Mouse (Mus musculus): Measurements from ENCODE around the gene Fastk.

Gene Fastk

DNA sequence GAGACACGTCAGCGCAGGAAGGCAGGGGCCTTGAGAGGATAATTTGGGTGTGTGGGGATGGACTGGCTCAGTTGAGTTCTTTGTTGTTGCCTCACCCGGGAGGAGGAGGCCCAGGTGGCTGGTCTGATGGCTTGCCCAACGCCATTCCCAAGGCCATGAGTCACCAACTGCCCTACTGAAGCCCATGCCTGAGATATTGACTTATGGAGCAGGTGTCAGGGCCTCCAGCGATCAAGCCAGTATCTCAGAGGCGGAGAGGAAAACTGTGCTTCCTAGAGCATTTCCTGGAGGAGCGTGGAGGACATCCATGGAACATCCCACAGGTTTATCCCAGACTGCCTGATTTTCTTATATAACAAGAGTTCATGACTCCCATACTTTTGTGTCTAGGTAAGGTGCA, 52.4 kb downstream of the Fastk start:
- no peak for DNase-seq (ENCODE audit: low read depth)

DNA sequence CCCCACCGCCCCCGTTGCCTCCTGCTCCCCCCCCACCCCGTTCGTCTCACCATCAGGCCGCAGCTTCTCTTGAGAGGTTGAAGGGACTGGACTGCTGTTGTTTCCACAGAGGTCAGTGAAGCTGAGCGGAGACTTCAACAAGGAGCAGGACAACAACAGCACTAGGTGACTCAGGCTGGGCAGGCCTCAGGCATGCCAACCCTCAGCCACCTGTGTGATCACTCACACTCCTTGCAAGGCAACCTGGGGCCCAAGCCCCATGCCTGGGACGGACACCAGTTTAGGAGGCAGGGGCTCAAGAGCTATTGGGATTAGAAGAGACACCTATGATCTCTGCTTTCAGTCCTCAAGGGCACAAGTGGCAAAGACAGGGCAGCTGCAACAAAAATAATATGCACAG, 53.2 kb downstream of the Fastk start, which contains the start of gene Atg9b:
Atg9b (minus strand) TSS at position 280 of the 400 bp plus-strand sequence.
- no peak for DNase-seq (ENCODE audit: low read depth)

- DNase-seq (ENCODE audit: low read depth), result no peak
Observed at GRCm38 (mm10) chr5:24389658-24390020, 55.4 kb downstream of the Fastk start.

GRCm38 (mm10) chr5:24389011-24389657, 56.0 kb downstream of the Fastk start:
- DNase-seq (ENCODE audit: low read depth), result no peak

All from c-Kit-positive CD71-negative TER-119-negative erythroid progenitor cells, embryonic 14.5 days (primary cell).